Mouse (Mus musculus) small intestine, adult 2 months (tissue): ENCODE measurements around the gene Tph2.

Experiments used
- CTCF ChIP-seq: fragments of 200-500 bp; IDR thresholded peaks from 2 replicates; pipeline ENCODE4 v1.5.1; 2012; ENCODE audit warnings: low read depth, mild to moderate bottlenecking, control low read depth, inconsistent platforms, low read length, moderate library complexity, mixed read lengths; ENCODE audit not compliant: insufficient replicate concordance, insufficient read length; ENCODE audit errors: extremely low read depth
- POLR2A ChIP-seq: fragments of 200-500 bp; IDR thresholded peaks from 2 replicates; pipeline ENCODE4 v1.6.1; 2012; ENCODE audit warnings: low read depth, mild to moderate bottlenecking, control low read depth, inconsistent platforms, low read length, moderate library complexity

DNA sequence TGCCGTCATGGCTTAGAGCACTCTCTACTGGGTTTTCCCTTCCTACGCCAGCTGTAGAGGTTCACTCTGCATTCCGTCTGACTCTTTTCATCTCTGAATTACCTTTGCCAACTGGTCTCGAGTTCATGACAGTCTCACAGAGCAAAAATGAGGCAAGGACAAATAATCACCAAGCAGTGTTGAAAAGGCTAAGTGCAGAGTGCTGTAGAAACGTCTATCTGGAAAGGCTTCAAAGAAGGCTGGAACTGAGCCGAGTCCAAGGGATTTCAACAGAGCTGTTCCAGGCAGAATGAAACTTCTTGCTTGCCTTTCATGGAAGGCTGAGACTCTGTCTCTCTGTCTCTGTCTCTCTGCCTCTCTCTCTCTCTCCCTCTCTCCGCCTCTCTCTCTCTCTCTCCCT is 47.8 kb downstream of the Tph2 start:
- TF ChIP-seq CTCF, result no peak
- TF ChIP-seq POLR2A, result no peak
